Mouse (Mus musculus): ENCODE results near the gene Atp6v1e1.
"Not testable (repeated sequence)": the region's sequence is repeated elsewhere in the genome, so short reads cannot be mapped to it uniquely, and the experiment has no call there.

Atp6v1e1 gene

DNA sequence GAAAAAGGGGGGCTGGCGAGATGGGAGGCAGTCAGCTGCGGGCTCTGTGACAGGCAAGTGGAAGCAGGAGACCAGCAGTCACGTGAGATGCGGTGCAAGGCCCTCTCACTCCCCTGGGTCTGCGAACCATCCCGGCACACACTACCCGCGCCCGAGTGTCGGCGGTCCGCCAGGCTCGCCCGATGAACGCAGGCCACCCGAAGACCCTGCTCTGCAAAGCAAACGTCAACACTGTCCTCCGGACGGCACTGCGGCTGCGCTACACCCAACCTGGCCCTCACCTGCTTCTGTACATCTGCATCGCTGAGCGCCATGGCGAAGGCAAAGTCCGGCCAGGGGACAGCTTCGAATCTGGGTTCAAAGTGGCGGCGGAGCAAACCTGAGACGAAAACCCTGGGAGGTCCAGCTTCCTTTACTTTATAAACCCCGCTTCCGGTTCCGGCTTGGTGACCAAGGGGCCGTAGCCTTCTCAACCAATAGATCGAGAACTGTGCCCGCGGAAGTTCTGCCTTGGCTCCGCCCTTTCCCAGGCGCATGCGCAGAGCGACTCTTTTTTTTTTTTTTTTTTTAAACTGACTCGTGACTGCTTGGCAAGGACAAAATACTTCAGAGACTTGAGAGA lies at the start of gene Atp6v1e1:
TSS of gene Atp6v1e1 (minus strand) at position 487 of the 622 bp plus-strand sequence.
- DNase-seq (ENCODE audit: low spot score in 2 of 2), result peak; percentile 73 to 93

DNA sequence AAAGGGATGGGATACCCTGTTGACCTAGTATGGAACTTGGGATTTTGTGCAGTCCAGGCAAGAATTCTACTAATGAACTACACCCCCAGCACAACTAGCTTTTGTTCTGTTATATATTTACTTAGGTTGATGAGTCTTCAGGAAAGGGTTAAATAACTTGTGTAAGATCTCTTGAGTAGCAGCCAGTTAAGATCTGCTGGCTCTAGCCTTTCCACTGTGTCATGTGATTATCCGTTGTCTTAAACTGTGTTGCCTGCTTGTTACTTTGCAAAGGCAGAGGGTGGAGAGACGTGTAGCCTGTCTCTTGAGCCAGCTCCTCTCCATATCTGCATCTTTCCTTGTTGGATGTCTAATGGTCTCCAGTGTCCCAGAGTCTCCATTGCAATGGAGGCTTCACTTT lies 48.7 kb upstream of the Atp6v1e1 start:
- DNase-seq (ENCODE audit: low spot score in 2 of 2), result no peak

DNA sequence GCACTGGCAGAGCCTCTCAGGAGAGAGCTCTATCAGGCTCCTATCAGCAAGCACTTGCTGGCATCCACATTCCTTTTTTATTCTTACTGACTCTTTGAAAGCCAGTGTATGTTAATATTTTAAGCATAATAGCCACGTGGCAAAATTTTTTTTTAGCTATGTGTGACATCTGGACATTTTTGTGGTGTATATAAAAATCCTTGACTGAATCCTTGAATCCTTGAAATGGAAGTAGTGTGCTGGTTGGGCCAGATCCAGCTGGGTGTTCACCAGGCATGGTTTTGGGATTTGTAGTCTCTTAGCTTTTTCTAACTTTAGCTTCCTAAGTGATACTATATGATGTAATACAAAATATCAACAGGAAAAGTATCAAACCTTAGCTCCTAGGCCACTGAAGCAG lies 46.2 kb upstream of the Atp6v1e1 start:
- DNase-seq (ENCODE audit: low spot score in 2 of 2), result peak; percentile 15 to 30

DNA sequence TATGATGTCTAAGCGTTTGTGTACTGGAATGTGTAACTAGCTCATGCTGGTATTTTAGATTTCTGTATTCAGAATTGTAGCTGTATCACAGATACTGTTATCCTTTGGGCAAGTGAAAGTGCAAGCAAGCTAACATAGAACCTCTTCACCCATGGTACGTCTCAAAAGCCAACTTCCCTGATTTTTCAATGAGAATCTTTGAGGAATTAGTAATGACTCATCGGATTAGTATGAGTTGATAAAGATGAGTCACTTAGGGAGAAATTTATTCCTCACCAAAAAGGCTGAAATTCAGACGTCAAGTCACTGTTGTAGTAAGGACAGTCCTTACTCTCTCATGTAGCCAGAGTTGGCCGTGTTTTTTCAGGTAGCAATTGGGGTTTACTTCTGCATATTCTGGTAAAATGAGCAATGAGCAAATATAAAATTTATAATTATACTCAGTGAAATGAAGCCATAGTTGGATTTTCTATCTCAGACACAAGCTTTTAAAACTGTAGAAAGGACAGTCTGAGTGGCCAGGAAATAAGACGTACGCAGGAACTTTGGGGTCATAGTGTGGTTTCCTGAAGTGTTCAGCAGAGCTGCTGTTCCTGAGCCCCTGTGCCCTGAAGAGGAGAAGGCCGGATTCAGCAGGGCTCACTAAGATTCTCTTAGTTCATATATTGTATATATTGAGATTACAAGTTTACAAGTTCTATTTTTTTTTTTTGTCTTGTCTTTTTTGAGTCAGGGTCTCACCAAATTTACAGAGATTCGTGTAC lies 43.6 kb upstream of the Atp6v1e1 start:
- no peak for DNase-seq (ENCODE audit: low spot score in 2 of 2)

DNA sequence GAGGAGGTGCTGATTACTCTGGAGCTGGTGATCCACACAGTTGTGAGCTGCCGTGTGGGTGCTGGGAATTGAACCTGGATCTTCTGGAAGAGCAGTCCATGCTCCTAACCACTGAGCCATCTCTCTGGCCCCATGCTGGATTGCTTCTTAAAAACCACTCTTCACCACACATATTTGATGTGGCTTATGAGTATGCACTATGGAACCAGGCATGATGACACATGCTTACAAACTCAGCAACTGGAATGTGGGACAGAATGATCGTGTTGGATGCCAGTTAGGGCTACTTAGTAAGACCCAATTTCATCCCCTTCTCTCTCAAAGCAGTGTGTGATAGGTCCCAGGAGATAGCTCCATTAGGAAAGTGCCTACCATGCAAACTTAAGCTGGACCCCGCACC lies 37.5 kb upstream of the Atp6v1e1 start:
- no peak for DNase-seq (ENCODE audit: low spot score in 2 of 2)

DNA sequence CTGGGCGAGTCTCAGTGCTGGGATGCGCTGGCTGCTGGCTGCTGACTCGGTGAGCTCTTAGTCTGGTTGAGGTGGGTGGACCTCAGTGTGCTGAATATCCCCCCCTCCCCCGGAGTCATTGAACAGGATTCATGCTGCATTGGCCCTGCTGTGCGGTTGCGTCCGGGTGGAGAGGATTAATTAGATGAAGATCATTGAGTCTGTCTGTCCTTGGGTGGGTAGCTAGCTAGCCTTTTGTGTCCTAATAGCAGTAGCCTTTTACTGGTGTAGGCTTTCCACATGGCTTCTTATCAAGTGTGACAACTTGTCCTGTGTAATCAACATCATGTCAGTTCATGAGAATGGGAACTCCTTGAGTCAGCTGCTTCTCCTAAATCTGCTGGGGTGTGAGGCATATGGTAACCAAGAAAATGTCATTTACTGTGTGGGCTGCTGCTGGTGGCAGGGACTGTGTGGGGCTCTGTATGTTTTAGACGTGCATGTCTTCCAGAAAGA lies 35.7 kb upstream of the Atp6v1e1 start:
- peak; percentile 52 to 62 for DNase-seq (ENCODE audit: low spot score in 2 of 2)

DNA sequence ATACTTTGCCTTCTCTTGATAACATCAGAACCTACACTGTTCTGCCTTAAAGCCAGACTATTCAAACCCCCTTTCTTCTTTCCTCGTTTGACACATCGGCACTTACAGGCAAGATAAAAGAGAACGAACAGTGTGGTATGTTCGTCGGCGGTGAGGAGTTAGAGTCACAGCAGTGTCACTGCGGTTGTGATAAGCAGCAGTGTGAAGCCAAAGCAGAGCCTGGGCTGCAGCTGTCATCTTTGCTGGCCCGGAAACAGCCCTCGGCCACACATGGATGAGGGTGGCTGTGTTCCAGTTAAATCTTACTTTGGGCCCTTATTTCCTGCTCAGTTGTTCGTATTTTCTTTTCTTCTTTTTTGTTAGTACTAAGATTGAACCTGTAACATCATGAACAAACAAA lies 31.8 kb upstream of the Atp6v1e1 start:
- DNase-seq (ENCODE audit: low spot score in 2 of 2), result no peak

DNA sequence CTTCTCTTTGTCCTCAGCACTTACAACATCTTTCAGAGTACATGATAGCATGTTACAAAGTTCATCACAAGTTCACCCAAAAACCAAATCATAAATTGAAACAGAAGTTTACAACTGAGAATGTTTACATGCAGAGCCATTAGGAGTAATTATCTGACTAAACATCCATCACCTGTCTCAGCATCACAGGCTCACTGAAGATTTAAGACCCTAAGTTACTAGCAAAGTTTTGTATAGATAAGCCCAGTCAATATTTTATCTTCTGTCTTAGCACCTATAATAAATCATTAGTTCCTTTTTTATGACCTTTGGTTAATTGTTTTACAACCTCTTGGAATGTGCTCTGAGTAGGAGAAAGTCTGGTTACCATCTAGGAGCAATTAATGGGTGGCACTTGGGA lies 28.1 kb upstream of the Atp6v1e1 start:
- DNase-seq (ENCODE audit: low spot score in 2 of 2), result not testable (repeated sequence)

DNA sequence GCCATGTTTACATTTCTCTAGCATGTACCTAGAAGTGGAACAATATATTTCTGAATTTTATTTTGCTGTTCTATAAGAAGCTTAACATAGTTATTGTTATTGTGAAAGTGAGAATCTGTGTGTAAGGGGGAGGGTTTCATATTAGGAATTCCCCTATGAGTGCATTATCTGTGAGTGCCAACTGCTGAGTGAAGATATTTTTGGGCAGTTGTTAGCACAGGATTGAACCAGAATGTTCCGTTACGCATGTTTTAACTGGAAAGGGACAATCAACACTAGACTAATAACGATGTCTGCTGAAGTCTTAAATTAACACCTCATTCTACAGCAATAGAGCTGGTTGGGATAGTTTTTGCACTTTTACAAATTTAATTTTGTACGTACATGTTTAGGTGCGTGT lies 19.2 kb upstream of the Atp6v1e1 start:
- no peak for DNase-seq (ENCODE audit: low spot score in 2 of 2)

DNA sequence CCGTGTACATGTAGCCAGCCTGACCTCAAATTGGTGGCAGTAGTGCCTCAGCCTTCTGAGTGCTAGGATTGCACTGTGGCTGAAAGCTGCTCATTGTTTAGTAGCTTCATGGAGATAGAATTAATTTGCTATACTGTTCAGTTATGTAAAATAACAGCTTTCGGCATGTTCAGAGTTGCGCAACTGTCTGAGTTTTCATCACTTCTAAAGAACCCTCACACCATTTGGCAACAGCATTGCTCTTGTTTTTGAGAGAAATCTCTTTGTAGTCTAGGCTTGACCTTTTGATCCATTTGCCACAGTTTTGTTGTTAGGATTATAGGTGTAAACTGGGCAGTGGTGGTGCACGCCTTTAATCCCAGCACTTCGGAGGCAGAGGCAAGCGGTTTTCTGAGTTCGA lies 17.7 kb upstream of the Atp6v1e1 start:
- no peak for DNase-seq (ENCODE audit: low spot score in 2 of 2)

DNA sequence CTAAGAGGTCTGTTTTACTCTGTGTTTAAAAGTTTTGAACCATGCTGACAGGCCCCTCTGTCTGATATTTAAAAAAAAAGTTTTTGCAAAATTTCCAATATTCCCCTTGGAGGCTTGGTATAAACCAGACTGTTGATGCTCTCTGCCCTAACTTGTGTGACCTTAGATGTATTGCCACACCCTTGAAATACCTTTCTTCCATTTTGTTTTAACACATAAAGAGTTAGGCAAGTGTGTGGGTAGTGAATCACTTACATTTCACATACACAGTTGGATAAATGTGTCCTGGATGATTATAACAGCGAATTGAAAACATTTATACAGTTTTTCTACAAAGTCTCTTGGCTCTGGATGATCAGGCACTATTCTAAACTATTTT lies 14.5 kb upstream of the Atp6v1e1 start:
- no peak for DNase-seq (ENCODE audit: low spot score in 2 of 2)

DNA sequence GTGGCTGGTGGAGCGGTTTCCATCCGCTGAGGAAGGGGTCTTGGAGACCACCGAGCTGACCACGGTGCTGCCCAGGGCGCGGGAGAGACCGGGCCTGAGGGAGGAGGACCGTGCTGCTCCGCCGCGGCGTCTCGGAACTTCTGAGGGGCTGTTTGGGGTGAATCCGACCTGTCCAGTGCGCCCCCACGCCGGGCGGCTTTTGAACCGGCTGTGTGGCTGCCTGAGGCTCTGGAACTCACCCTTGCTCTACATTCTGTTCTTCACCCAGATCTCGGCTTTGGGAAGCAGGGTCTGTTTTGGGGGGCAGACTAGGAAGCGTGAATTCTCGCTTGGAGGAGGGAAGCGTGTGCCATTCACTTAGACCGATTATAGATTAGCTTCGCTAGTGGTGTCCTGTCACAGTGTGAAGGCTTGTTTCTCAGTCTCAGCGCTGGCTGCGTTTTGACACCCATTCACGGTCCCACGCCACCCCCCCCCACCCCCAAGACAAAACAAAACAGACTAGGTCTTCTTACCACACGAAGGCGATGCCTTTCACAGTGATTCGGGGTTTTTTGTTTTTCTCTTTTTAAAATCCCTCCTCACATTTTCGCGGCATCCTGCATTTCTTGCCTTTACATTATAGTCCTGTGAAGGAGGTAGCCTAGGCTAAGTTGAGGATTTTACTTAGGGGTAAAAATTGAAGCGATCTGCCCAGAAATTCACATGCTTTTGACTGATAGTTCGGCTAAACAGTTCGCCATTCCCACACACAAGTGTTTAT lies 14.0 kb upstream of the Atp6v1e1 start:
- peak in 1 of 2 experiments; percentile 14 for DNase-seq (ENCODE audit: low spot score in 2 of 2)

DNA sequence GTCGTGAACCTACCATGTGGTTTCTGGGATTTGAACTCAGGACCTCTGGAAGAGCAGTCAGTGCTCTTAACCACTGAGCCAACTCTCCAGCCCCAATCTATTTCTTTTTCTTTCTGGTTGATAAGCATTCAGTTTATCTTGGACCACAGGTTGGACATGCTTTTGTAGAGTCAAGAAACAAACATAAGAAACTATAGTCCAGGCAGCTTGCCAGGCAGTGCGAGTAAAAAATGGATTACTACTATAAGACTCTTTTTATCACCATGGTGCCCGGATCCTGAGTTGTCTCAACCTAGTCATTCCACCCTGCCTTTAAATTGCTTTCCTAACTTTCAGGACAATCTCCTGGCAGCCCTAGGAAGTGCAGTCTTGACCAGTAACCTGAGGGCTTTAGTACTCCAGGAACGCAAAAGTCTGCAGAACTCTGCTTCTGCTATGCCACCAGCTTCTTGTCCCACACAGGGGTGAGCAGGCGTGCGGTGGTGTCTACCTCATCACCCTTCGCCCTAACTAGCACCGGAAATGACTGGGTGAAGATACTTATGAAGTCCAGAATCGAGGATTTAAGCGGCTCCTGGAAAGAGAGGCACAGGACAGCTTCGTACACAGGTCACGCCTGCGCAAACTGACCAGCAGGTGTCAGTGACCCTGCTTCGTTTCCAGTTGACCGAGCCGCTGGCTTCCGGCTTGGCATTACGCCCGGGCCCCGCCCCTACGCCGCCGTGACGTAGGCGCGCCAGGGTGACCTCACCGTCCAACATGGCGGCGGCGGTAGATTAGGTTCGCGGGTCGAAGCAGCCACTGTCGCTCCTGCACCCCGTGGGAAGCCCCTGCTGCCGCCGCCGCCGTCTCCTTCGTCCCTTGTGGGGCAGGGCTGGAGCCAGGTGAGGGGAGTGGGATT lies 13.1 kb upstream of the Atp6v1e1 start, which contains the start of gene Bcl2l13:
TSS of gene Bcl2l13 (plus strand) at position 739 of the 901 bp plus-strand sequence.
- DNase-seq (ENCODE audit: low spot score in 2 of 2), result peak; percentile 75 to 95

DNA sequence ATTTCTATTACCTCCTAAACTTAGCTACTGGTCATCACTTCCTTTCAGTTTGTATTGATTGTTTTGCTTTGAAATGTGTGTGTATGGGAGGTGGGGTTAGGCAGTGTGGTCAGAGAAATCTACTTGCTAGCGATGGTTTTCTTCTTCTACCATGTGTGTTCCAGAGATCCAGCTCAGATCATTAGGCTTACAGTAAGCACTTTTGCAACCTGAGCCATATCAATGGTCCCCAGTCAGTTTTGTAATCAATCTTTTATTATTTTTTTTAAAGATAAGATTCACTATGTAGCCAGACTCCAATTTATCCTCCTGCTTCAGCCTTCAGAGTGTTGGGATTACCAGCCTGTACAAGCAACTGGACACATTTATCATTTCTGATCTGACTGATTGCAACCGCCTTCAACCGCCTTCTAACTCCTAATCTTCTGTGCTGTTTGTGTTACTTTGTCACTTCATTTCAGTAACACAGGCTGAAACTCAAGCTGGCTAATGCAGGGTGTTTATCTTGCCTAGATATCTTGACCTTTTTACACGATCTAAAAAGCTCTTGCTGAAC lies 12.3 kb upstream of the Atp6v1e1 start:
- DNase-seq (ENCODE audit: low spot score in 2 of 2), result no peak

DNA sequence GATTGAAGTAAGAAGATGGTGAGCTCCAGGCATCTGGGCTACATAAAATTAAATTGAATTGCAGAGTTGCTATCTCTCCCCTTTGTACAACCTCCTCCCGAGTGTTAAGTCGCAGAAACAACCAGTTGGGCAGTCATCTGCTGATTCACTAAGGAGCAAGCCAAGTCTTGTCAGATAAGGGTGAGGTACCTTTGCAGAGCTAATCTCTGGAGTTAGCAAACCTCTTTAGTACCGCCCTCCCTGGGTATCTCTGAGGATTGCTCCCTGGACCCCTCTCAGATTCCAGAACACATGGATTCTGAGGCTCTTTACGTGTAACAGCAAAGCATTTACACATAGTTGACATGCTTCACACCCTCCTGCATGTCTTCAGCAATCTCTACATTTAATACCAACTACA lies 9.5 kb upstream of the Atp6v1e1 start:
- DNase-seq (ENCODE audit: low spot score in 2 of 2), result no peak

DNA sequence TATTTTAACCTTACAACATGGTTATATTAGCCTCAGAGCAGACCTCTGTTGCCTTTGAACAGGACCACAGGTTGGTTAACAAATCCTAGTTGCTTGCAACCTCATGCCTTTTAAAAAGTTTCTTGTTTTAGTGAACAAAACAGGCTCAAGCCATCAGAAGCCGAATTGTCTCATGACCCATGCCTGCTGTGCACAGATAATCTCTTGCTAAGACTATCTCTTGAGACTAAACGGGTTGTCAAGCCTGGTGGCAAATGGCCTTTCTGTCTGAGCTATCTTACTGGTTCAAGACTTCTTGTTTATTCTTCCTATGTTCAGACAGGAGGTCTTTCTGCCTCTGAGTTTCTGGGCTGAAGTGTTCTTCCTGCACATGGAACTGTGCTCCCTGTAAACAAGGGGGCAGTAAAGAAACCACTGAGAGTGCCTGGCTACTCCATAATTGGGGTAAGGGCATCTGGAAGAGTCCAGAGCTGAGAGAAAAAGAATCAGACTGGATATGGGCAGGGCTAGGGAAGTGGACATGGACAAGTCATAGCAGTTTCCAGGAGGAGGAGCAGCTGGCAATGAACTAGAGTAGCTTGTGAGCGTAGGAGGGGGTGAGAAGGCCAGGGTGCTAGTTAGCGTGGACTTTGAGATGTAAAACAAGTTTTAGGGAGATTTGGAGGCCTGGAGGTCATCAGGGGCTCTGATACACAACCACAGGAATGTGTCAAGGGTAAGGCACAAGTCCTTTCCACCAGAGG lies 8.4 kb upstream of the Atp6v1e1 start:
- DNase-seq (ENCODE audit: low spot score in 2 of 2), result no peak

DNA sequence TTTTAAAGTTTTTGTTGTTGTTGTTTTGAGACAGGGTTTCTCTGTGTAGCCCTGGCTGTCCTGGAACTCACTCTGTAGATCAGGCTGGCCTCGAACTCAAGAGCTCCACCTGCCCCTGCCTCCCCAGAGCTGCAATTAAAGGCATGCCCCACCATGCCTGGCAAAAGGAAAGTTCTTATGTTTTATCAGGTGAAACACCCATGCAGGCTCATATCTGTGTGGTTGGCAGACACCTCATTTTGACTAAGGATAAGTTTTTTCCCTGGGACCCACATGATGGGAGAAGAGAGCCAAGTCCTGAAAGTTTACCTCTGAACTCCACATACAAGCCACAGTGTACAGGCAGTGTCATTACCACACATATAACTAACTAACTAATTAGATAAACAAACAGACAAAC lies 7.5 kb upstream of the Atp6v1e1 start:
- no peak for DNase-seq (ENCODE audit: low spot score in 2 of 2)

DNA sequence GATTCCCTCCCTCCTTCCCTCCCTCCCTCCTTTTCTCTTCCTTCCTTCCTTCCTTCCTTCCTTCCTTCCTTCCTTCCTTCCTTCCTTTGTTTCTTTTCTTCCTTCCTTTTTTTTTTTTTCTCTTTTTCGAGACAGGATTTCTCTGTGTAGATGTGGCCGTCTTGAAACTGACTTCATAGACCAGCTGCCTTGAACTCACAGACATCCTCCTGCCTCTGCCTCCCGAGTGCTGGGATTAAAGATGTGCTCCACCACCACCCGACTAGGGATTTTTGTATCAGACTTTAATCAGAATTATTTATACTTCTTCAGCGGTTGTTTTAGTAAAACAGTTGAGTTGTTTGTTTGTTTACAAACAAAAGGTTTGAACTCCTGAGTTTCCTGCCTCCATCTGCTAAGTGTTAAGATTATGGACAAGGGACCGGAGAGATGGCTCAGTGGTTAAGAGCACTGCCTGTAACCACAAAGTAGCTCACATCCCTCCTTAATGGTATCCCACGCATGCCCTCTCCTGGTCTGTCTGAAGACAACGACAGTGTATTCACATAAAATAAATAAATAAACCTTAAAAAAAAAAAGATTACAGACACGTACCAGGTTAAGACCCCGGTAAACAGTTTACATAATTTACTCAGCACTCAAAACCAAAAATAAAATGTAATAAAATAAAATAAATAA lies 483 bp upstream of the Atp6v1e1 start:
- no peak for DNase-seq (ENCODE audit: low spot score in 2 of 2)

DNA sequence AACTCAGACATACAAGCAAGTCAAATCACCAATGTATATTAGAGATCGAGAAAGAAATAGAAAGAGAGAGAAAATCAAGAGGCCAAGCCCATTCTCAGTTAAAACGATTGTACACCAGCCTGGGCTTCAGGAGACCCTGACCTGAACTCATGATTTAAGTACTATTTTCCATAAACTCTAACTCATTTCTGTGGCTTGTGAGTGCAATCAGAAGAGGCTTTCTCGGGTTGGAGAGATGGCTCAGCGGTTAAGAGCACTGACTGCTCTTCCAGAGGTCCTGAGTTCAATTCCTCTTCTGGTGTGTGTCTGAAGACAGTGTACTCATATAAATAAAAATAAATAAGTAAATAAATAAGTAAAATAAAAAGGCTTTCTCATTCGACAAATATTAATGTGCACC lies 878 bp downstream of the Atp6v1e1 start:
- no peak for DNase-seq (ENCODE audit: low spot score in 2 of 2)

DNA sequence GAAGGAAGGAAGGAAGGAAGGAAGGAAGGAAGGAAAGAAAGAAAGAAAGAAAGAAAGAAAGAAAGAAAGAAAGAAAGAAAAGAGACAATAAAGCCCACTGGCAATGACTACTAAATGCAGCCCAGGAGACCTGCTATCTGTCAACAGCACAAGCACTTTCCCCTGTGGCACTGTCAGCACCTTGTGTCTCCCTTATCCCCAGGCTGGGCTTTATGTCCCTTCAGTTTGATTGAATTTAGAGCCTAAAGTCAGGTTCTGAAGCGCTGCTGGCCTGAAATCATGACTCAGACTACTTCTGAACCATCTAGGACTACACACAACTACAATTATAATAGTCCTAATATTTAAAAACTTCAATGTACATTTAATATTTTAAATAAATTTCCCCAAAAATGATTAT lies 1.7 kb downstream of the Atp6v1e1 start:
- no peak for DNase-seq (ENCODE audit: low spot score in 2 of 2)
